Mouse (Mus musculus) midbrain, embryonic 11.5 days (tissue): ENCODE data around the gene Trim2. TPM values are rescaled to one million over a fixed set of nuclear protein-coding genes. Genes with fewer than 3 reads are reported as not detected.
A peak's percentile ranks its signal among the peaks of the same experiment; 100 is the strongest.

Experiments used
- ATAC-seq: fragments of 200-750 bp; cut with Nextera tagmentation; 2 replicates; pipeline ENCODE4 v1.8.0; 2017; ENCODE audit warnings: moderate TSS enrichment, moderate library complexity; ENCODE audit not compliant: low FRiP score
- DNase-seq: peaks from one replicate; pipeline ENCODE4 v3.0.0; 2015; ENCODE audit warnings: low spot score; ENCODE audit errors: missing footprints
- H3K27ac ChIP-seq: fragments of 300-500 bp; sonication (generic); 2 replicates; pipeline ENCODE4 v1.5.1; 2014; ENCODE audit warnings: low read depth, low read length
- H3K27me3 ChIP-seq: fragments of 300-500 bp; sonication (generic); 2 replicates; pipeline ENCODE4 v1.6.1; 2014; ENCODE audit warnings: mild to moderate bottlenecking, low read length, moderate library complexity, mixed read lengths; ENCODE audit not compliant: control insufficient read depth, insufficient read depth
- H3K36me3 ChIP-seq: fragments of 300-500 bp; sonication (generic); 2 replicates; pipeline ENCODE4 v1.6.1; 2014; ENCODE audit warnings: mild to moderate bottlenecking, low read length, moderate library complexity, mixed read lengths; ENCODE audit not compliant: control insufficient read depth, insufficient read depth
- H3K4me1 ChIP-seq: fragments of 300-500 bp; sonication (generic); 2 replicates; pipeline ENCODE4 v1.6.1; 2014; ENCODE audit warnings: low read length; ENCODE audit not compliant: control insufficient read depth, insufficient read depth
- H3K4me2 ChIP-seq: fragments of 300-500 bp; sonication (generic); 2 replicates; pipeline ENCODE4 v1.6.1; 2014; ENCODE audit warnings: mild to moderate bottlenecking, moderate library complexity
- H3K4me3 ChIP-seq: fragments of 300-500 bp; sonication (generic); 2 replicates; pipeline ENCODE4 v1.5.1; 2014; ENCODE audit warnings: low read depth, low read length
- H3K9ac ChIP-seq: fragments of 300-500 bp; sonication (generic); 2 replicates; pipeline ENCODE4 v1.6.1; 2014; ENCODE audit warnings: low read length
- H3K9me3 ChIP-seq: fragments of 300-500 bp; sonication (generic); 2 replicates; pipeline ENCODE4 v1.6.1; 2016; ENCODE audit warnings: low read length; ENCODE audit not compliant: control insufficient read depth
- WGBS: fragments of 180-500 bp; shearing (Covaris S2); extraction: QIAGEN DNeasy Blood & Tissue Kit; methylation state at CpG from one replicate; pipeline ENCODE4 v1.1.7; 2014; 5-methylcytosine and 5-hydroxymethylcytosine counted together
- polyA plus RNA-seq: library from polyadenylated mRNA; unstranded; fragments of >200 nt; fragmentation: Nextera tagmentation; extraction: Ambion mirVana; gene quantifications from 2 replicates; pipeline ENCODE4 v1.2.1, GENCODE M21; 2014

The Trim2 gene
- polyA plus RNA-seq, 1 experiment from 2014 or later: 128 TPM

- 23% methylated on average over 9 of the region's 9 CpGs for WGBS
- H3K4me2 ChIP-seq: no peak overlapping the region
- H3K36me3 ChIP-seq: no peaks in the 10 kb centered on the region
- H3K4me3 ChIP-seq: no peak overlapping the region
- no peak overlapping the region for H3K27ac ChIP-seq
- DNase-seq: no peak
- ATAC-seq: peak; percentile 75
- no peaks in the 10 kb centered on the region for H3K4me1 ChIP-seq
- no peaks in the 10 kb centered on the region for H3K9me3 ChIP-seq
- H3K27me3 ChIP-seq: no peaks in the 10 kb centered on the region
- no peak overlapping the region for H3K9ac ChIP-seq
These were observed 171.3 kb downstream of the Trim2 start for GRCm38 (mm10) chr3:84135387-84135786.

GRCm38 (mm10) chr3:84131369-84131768, 175.3 kb downstream of the Trim2 start:
- no peak overlapping the region for H3K4me3 ChIP-seq
- H3K27me3 ChIP-seq: no peaks in the 10 kb centered on the region
- ATAC-seq: no peak
- no peak overlapping the region for H3K4me2 ChIP-seq
- H3K9ac ChIP-seq: no peak overlapping the region
- no peak for DNase-seq
- 92% methylated on average over 3 of the region's 3 CpGs for WGBS
- H3K27ac ChIP-seq: no peak overlapping the region
- H3K9me3 ChIP-seq: no peaks in the 10 kb centered on the region
- no peaks in the 10 kb centered on the region for H3K4me1 ChIP-seq
- no peaks in the 10 kb centered on the region for H3K36me3 ChIP-seq

GRCm38 (mm10) chr3:84130776-84131175, 175.9 kb downstream of the Trim2 start:
- H3K9ac ChIP-seq: no peak overlapping the region
- WGBS: 76% methylated on average over 5 of the region's 5 CpGs
- DNase-seq (no peak), ATAC-seq (no peak)
- H3K27me3 ChIP-seq: no peaks in the 10 kb centered on the region
- H3K4me1 ChIP-seq: no peaks in the 10 kb centered on the region
- H3K36me3 ChIP-seq: no peaks in the 10 kb centered on the region
- no peak overlapping the region for H3K4me3 ChIP-seq
- H3K4me2 ChIP-seq: no peak overlapping the region
- H3K27ac ChIP-seq: no peak overlapping the region
- no peaks in the 10 kb centered on the region for H3K9me3 ChIP-seq

- ATAC-seq (no peak), DNase-seq (no peak)
- H3K4me1 ChIP-seq: no peaks in the 10 kb centered on the region
- H3K4me3 ChIP-seq: no peak overlapping the region
- no peak overlapping the region for H3K9ac ChIP-seq
- H3K27ac ChIP-seq: no peak overlapping the region
- H3K27me3 ChIP-seq: no peaks in the 10 kb centered on the region
- WGBS: 84% methylated on average over 11 of the region's 11 CpGs
- no peaks in the 10 kb centered on the region for H3K9me3 ChIP-seq
- no peaks in the 10 kb centered on the region for H3K36me3 ChIP-seq
- H3K4me2 ChIP-seq: no peak overlapping the region
These were observed 177.5 kb downstream of the Trim2 start for GRCm38 (mm10) chr3:84128871-84129870.

GRCm38 (mm10) chr3:84127431-84127830, 179.2 kb downstream of the Trim2 start:
- no peaks in the 10 kb centered on the region for H3K9me3 ChIP-seq
- H3K4me1 ChIP-seq: no peaks in the 10 kb centered on the region
- H3K4me3 ChIP-seq: no peak overlapping the region
- H3K27ac ChIP-seq: no peak overlapping the region
- H3K9ac ChIP-seq: no peak overlapping the region
- no peak for ATAC-seq
- no peaks in the 10 kb centered on the region for H3K36me3 ChIP-seq
- 74% methylated on average over 2 of the region's 2 CpGs for WGBS
- H3K4me2 ChIP-seq: no peak overlapping the region
- no peaks in the 10 kb centered on the region for H3K27me3 ChIP-seq
- no peak for DNase-seq

- H3K27ac ChIP-seq: no peak overlapping the region
- H3K4me3 ChIP-seq: no peak overlapping the region
- no peaks in the 10 kb centered on the region for H3K36me3 ChIP-seq
- H3K9me3 ChIP-seq: no peaks in the 10 kb centered on the region
- H3K9ac ChIP-seq: no peak overlapping the region
- H3K27me3 ChIP-seq: no peaks in the 10 kb centered on the region
- DNase-seq: no peak
- no peaks in the 10 kb centered on the region for H3K4me1 ChIP-seq
- H3K4me2 ChIP-seq: no peak overlapping the region
- ATAC-seq: no peak
- 87% methylated on average over 3 of the region's 3 CpGs for WGBS
These were observed 180.0 kb downstream of the Trim2 start for GRCm38 (mm10) chr3:84126721-84127120.

- no peak for DNase-seq
- no peaks in the 10 kb centered on the region for H3K36me3 ChIP-seq
- H3K4me1 ChIP-seq: no peaks in the 10 kb centered on the region
- no peak overlapping the region for H3K4me2 ChIP-seq
- H3K9me3 ChIP-seq: no peaks in the 10 kb centered on the region
- H3K27ac ChIP-seq: no peak overlapping the region
- no peak overlapping the region for H3K4me3 ChIP-seq
- H3K27me3 ChIP-seq: no peaks in the 10 kb centered on the region
- no peak for ATAC-seq
- H3K9ac ChIP-seq: no peak overlapping the region
- 73% methylated on average over 6 of the region's 6 CpGs for whole genome bisulfite sequencing
These were observed 180.9 kb downstream of the Trim2 start for GRCm38 (mm10) chr3:84125704-84126289.

GRCm38 (mm10) chr3:84123461-84123860, 183.2 kb downstream of the Trim2 start:
- Histone ChIP-seq H3K4me3 (no peak overlapping the region), H3K4me2 (no peak overlapping the region), H3K9me3 (no peaks in the 10 kb centered on the region), H3K9ac (no peak overlapping the region), H3K4me1 (no peaks in the 10 kb centered on the region), H3K27ac (no peak overlapping the region), H3K36me3 (no peaks in the 10 kb centered on the region), H3K27me3 (no peaks in the 10 kb centered on the region)
- no peak for ATAC-seq
- 85% methylated on average over 3 of the region's 3 CpGs for WGBS
- no peak for DNase-seq

- Histone ChIP-seq H3K9ac (no peak overlapping the region), H3K36me3 (no peaks in the 10 kb centered on the region), H3K4me1 (no peaks in the 10 kb centered on the region), H3K27me3 (no peaks in the 10 kb centered on the region), H3K27ac (no peak overlapping the region), H3K9me3 (no peaks in the 10 kb centered on the region), H3K4me3 (no peak overlapping the region), H3K4me2 (no peak overlapping the region)
- DNase-seq: no peak
- no peak for ATAC-seq
- WGBS: 80% methylated on average over 7 of the region's 7 CpGs
These were observed 188.0 kb downstream of the Trim2 start for GRCm38 (mm10) chr3:84118718-84119117.
